34 mouse cellular contexts compared by ENCODE assay signal in genomic region chr11:11586423-11586822, GRCm38 (mm10). TPM values are rescaled to one million over a fixed set of nuclear protein-coding genes. Genes with fewer than 3 reads are reported as not detected.
DNase-seq lines count a peak whose midpoint lies in the region; ATAC-seq and TF ChIP-seq lines count a peak whose summit lies in the region.
"Had no signal": no experiment of that assay in that cellular context is flagged by ENCODE, and none has a peak within 500 bp of the region (broad histone marks: within the 10 kb centered on the region; RNA-seq: fewer than 3 reads in every experiment).

No protein-coding gene starts in this region.

- H3K4me2 ChIP-seq in liver, embryonic 12.5 days, result no peak overlapping the region
- no peak overlapping the region for H3K4me2 ChIP-seq in kidney, embryonic 15.5 days
- H3K4me2 ChIP-seq: forebrain, embryonic 13.5 days; heart, embryonic 11.5 days; hindbrain, embryonic 12.5 days; hindbrain, embryonic 15.5 days had no signal

- H3K4me3 ChIP-seq in liver, embryonic 12.5 days, result no peak overlapping the region
- no peak overlapping the region for H3K4me3 ChIP-seq in MEL (ENCODE audit: control insufficient read depth in 1 of 2, insufficient read depth in 1 of 2, low read depth in 2 of 2, low read length in 2 of 2)
- no peak overlapping the region for H3K4me3 ChIP-seq in kidney, adult 2 months (ENCODE audit: insufficient read depth, low read depth, low read length)
- no peak overlapping the region for H3K4me3 ChIP-seq in kidney, embryonic 15.5 days (replicated peaks)
- H3K4me3 ChIP-seq: forebrain, embryonic 10.5 days; forebrain, embryonic 13.5 days; gastrocnemius, adult 2 months; heart, adult 2 months; hindbrain, embryonic 12.5 days; hindbrain, embryonic 15.5 days had no signal

- no peaks in the 10 kb centered on the region for H3K79me2 ChIP-seq in MEL (ENCODE audit: control insufficient read depth, insufficient read depth, low read length, poor library complexity)

- H3K27ac ChIP-seq in liver, embryonic 12.5 days, result no peak overlapping the region
- peak overlapping the region; percentile 63 for H3K27ac ChIP-seq in MEL (ENCODE audit: control insufficient read depth, low read depth, low read length)
- H3K27ac ChIP-seq in kidney, adult 2 months (ENCODE audit: insufficient read depth, low read depth, low read length), result no peak overlapping the region
- no peak overlapping the region for H3K27ac ChIP-seq in kidney, embryonic 15.5 days
- H3K27ac ChIP-seq: forebrain, embryonic 10.5 days; forebrain, embryonic 13.5 days; gastrocnemius, adult 2 months; heart, adult 2 months; hindbrain, embryonic 12.5 days; hindbrain, embryonic 15.5 days had no signal

- DNase-seq in liver (no peak), MEL (ENCODE audit: low read depth, low spot score) (peak; percentile 65)
- no peak for DNase-seq in kidney, adult 2 months
- DNase-seq: adrenal gland, postnatal 14 days; cerebellum, adult 11 months; cerebellum, adult 2 months; cerebellum, adult 9-11 months; cerebellum, postnatal 36 days; forebrain, postnatal 0 days; gastrocnemius, adult 2 months; gastrocnemius, postnatal 14 days; heart, adult 2 months had no signal

- no peaks in the 10 kb centered on the region for H3K36me3 ChIP-seq in liver, embryonic 12.5 days
- peaks cover 0 to 24% of the 10 kb centered on the region in 2 experiments; a peak in 2 of 4 replicates for H3K36me3 ChIP-seq in MEL (ENCODE audit: control insufficient read depth in 1 of 2, insufficient read depth in 2 of 2, low read length in 2 of 2)
- no peaks in the 10 kb centered on the region for H3K36me3 ChIP-seq in kidney, adult 2 months (ENCODE audit: control insufficient read depth, insufficient read depth, low read length)
- no peaks in the 10 kb centered on the region for H3K36me3 ChIP-seq in kidney, embryonic 15.5 days
- H3K36me3 ChIP-seq: forebrain, embryonic 10.5 days; hindbrain, embryonic 12.5 days; hindbrain, embryonic 15.5 days had no signal

- no peak overlapping the region for H3K9ac ChIP-seq in liver, embryonic 12.5 days
- peak overlapping the region; percentile 6; the same call in 1 of the 2 replicates for H3K9ac ChIP-seq in MEL (ENCODE audit: control insufficient read depth, low read depth, low read length, poor library complexity, severe bottlenecking)
- H3K9ac ChIP-seq in kidney, embryonic 15.5 days, result no peak overlapping the region
- H3K9ac ChIP-seq: forebrain, embryonic 13.5 days; forebrain, postnatal 0 days; hindbrain, embryonic 12.5 days; hindbrain, embryonic 15.5 days had no signal

- TF ChIP-seq CTCF in MEL (IDR thresholded peaks at IDR 0.05 in 2 of 3, conservative IDR thresholded peaks at IDR 0.05 in 1 of 3; ENCODE audit: control insufficient read depth in 1 of 3, insufficient read depth in 1 of 3, low read depth in 2 of 3, low read length in 3 of 3, poor library complexity in 1 of 3, severe bottlenecking in 1 of 3), result no peak
- TF ChIP-seq CTCF in kidney, adult 2 months (conservative IDR thresholded peaks at IDR 0.05; ENCODE audit: insufficient read depth, insufficient read length, low read depth, low read length), result no peak

- peak; percentile 47 for ATAC-seq in liver, embryonic 12.5 days
- peak; percentile 39; the same call in 1 of the 2 replicates for ATAC-seq in granulocyte monocyte progenitor cell, adult 5-6 weeks (replicated peaks; ENCODE audit: poor library complexity, severe bottlenecking)
- ATAC-seq in megakaryocyte progenitor cell, adult 5-6 weeks (replicated peaks; ENCODE audit: poor library complexity), result peak; percentile 45; the same call in 1 of the 2 replicates
- no peak for ATAC-seq in kidney, embryonic 15.5 days (replicated peaks; ENCODE audit: low FRiP score)
- ATAC-seq: forebrain, embryonic 13.5 days; forebrain, postnatal 0 days; Patski had no signal

- no peaks in the 10 kb centered on the region for H3K27me3 ChIP-seq in liver, embryonic 12.5 days (replicated peaks)
- H3K27me3 ChIP-seq in MEL (ENCODE audit: control insufficient read depth in 1 of 2, insufficient read depth in 2 of 2, low read length in 2 of 2), result no peaks in the 10 kb centered on the region
- no peaks in the 10 kb centered on the region for H3K27me3 ChIP-seq in kidney, adult 2 months (replicated peaks; ENCODE audit: control insufficient read depth, insufficient read depth, low read length)
- H3K27me3 ChIP-seq in kidney, embryonic 15.5 days, result no peaks in the 10 kb centered on the region
- H3K27me3 ChIP-seq: forebrain, embryonic 13.5 days; hindbrain, embryonic 12.5 days; hindbrain, embryonic 15.5 days had no signal

- TF ChIP-seq EP300 in MEL (IDR thresholded peaks at IDR 0.05; ENCODE audit: low read depth in 1 of 2, low read length in 2 of 2), result peak; percentile 93

- no peak for TF ChIP-seq POLR2A in MEL (IDR thresholded peaks at IDR 0.05; ENCODE audit: control insufficient read depth in 1 of 2, insufficient read depth in 1 of 2, low read depth in 1 of 2, low read length in 2 of 2, poor library complexity in 1 of 2)
- TF ChIP-seq POLR2A in kidney, adult 2 months (IDR thresholded peaks at IDR 0.05; ENCODE audit: low read depth, low read length), result no peak

- WGBS in liver, embryonic 12.5 days (ENCODE audit: insufficient replicate concordance), result 82% methylated on average over 1 of the region's 1 CpGs
- 96% methylated on average over 1 of the region's 1 CpGs for WGBS in kidney, adult 2 months
- 97% methylated on average over 1 of the region's 1 CpGs for WGBS in kidney, embryonic 15.5 days

- no peaks in the 10 kb centered on the region for H3K9me3 ChIP-seq in liver, embryonic 12.5 days (replicated peaks)
- no peaks in the 10 kb centered on the region for H3K9me3 ChIP-seq in MEL (replicated peaks; ENCODE audit: insufficient read depth, low read length)
- no peaks in the 10 kb centered on the region for H3K9me3 ChIP-seq in kidney, embryonic 15.5 days (replicated peaks)
- H3K9me3 ChIP-seq: forebrain, embryonic 10.5 days; forebrain, embryonic 13.5 days; hindbrain, embryonic 12.5 days; hindbrain, embryonic 15.5 days had no signal

- TF ChIP-seq RAD21 in MEL (IDR thresholded peaks at IDR 0.05; ENCODE audit: low read depth, low read length), result no peak

- peaks cover 15% of the 10 kb centered on the region for H3K4me1 ChIP-seq in liver, embryonic 12.5 days
- peaks cover 19 to 20% of the 10 kb centered on the region in 2 experiments for H3K4me1 ChIP-seq in MEL (ENCODE audit: control insufficient read depth in 1 of 2, insufficient read depth in 2 of 2, low read length in 2 of 2)
- no peaks in the 10 kb centered on the region for H3K4me1 ChIP-seq in kidney, adult 2 months (ENCODE audit: control insufficient read depth, insufficient read depth, low read length)
- no peaks in the 10 kb centered on the region for H3K4me1 ChIP-seq in kidney, embryonic 15.5 days
- H3K4me1 ChIP-seq: forebrain, embryonic 10.5 days; forebrain, embryonic 13.5 days; hindbrain, embryonic 12.5 days; hindbrain, embryonic 15.5 days had no signal

TF ChIP-seq in MEL, 35 proteins besides CTCF, POLR2A, EP300 and RAD21 (continues in another document):
- TF ChIP-seq NRF1 (IDR thresholded peaks at IDR 0.05; ENCODE audit: insufficient read depth, low read depth, low read length, poor library complexity, severe bottlenecking) (no peak), ZKSCAN1 (IDR thresholded peaks at IDR 0.05; ENCODE audit: low read depth, low read length) (no peak), POLR2AphosphoS2 (IDR thresholded peaks at IDR 0.05; ENCODE audit: low read length) (no peak), KAT2A (conservative IDR thresholded peaks at IDR 0.05; ENCODE audit: low read depth, low read length) (no peak), USF1 (IDR thresholded peaks at IDR 0.05; ENCODE audit: low read depth, low read length) (no peak), USF2 (IDR thresholded peaks at IDR 0.05; ENCODE audit: borderline replicate concordance in 1 of 2, insufficient read depth in 1 of 2, low read depth in 1 of 2, low read length in 2 of 2) (no peak), E2F4 (IDR thresholded peaks at IDR 0.05; ENCODE audit: borderline replicate concordance, low read depth, low read length) (no peak), MAZ (IDR thresholded peaks at IDR 0.05; ENCODE audit: low read depth, low read length) (no peak), ELF1 (IDR thresholded peaks at IDR 0.05; ENCODE audit: low read depth, low read length) (no peak), RCOR1 (IDR thresholded peaks at IDR 0.05; ENCODE audit: low read depth, low read length) (peak; percentile 65; the same call in 1 of the 2 replicates), POLR2AphosphoS5 (IDR thresholded peaks at IDR 0.05; ENCODE audit: borderline replicate concordance, low read depth, low read length) (no peak), BHLHE40 (IDR thresholded peaks at IDR 0.05; ENCODE audit: borderline replicate concordance, low read depth, low read length) (no peak), GATA1 (IDR thresholded peaks at IDR 0.05; ENCODE audit: low read depth, low read length) (peak; percentile 96), NELFE (IDR thresholded peaks at IDR 0.05; ENCODE audit: low read depth, low read length) (no peak), TCF12 (IDR thresholded peaks at IDR 0.05; ENCODE audit: low read depth, low read length) (peak; percentile 74), CHD2 (IDR thresholded peaks at IDR 0.05; ENCODE audit: low read length) (no peak), MYC (IDR thresholded peaks at IDR 0.05; ENCODE audit: low read depth, low read length) (no peak), TAL1 (IDR thresholded peaks at IDR 0.05; ENCODE audit: low read length) (no peak), MXI1 (IDR thresholded peaks at IDR 0.05; ENCODE audit: low read depth, low read length) (no peak), TBP (IDR thresholded peaks at IDR 0.05; ENCODE audit: low read depth, low read length) (peak; percentile 56; the same call in 1 of the 2 replicates), ZC3H11A (IDR thresholded peaks at IDR 0.05; ENCODE audit: low read depth, low read length) (no peak), HCFC1 (IDR thresholded peaks at IDR 0.05; ENCODE audit: low read depth, low read length) (no peak), MAFK (IDR thresholded peaks at IDR 0.05; ENCODE audit: borderline replicate concordance, low read depth, low read length) (no peak), MAX (IDR thresholded peaks at IDR 0.05; ENCODE audit: low read length) (no peak)

RNA-seq across cellular contexts. Expression of gene 4930512M02Rik, which starts 41.2 kb away (rescaled TPM):
- not detected in 2 replicates for polyA plus RNA-seq in liver, embryonic 12.5 days (2016; fragmentation: Nextera tagmentation; extraction: Ambion mirVana)
- not detected in 2 replicates for total RNA-seq in MEL (2012; rRNA removed)
- not detected for polyA plus RNA-seq in MEL (2012; ENCODE audit: insufficient read depth in 1 of 2, insufficient read length in 2 of 2, low read depth in 1 of 2, low replicate concordance in 2 of 2, missing spikeins in 1 of 2)
- not detected in 2 replicates for total RNA-seq in granulocyte monocyte progenitor cell, adult 5-6 weeks (2014; fragmentation: Nextera tagmentation)
- total RNA-seq in granulocyte monocyte progenitor cell, adult 5-6 weeks (2017), result not detected in 2 replicates
- total RNA-seq in megakaryocyte progenitor cell, adult 5-6 weeks (2015), result not detected in 2 replicates
- total RNA-seq in megakaryocyte progenitor cell, adult 5-6 weeks (2017), result not detected in 2 replicates
- not detected in 2 replicates for polyA plus RNA-seq in kidney, adult 2 months (2012; rRNA removed)
- polyA plus RNA-seq in kidney, embryonic 15.5 days (2015; fragmentation: Nextera tagmentation; extraction: Ambion mirVana), result not detected in 2 replicates
- total RNA-seq: adrenal gland, adult 18-20 months; adrenal gland, postnatal 14 days; adrenal gland, postnatal 4 days; ES-E14; forebrain, postnatal 0 days; gastrocnemius, adult 2 months; gastrocnemius, postnatal 14 days; gastrocnemius, postnatal 4 days; heart, adult 2 months; heart, postnatal 25 days; hematopoietic stem cell, adult 5-6 weeks had no signal
- polyA plus RNA-seq: cerebellum, adult 2 months; embryonic facial prominence, embryonic 11.5 days; embryonic facial prominence, embryonic 14.5 days; forebrain, embryonic 10.5 days; forebrain, embryonic 13.5 days; forebrain, postnatal 0 days; frontal cortex, adult 2 months; heart, adult 2 months; heart, embryonic 11.5 days; heart, embryonic 14.5 days; heart, postnatal 0 days; hindbrain, embryonic 12.5 days; hindbrain, embryonic 15.5 days; intestine, embryonic 14.5 days; Patski had no signal
